Mouse (Mus musculus) ES-E14 (cell line): Measurements from ENCODE around the gene Sgms1.

Source experiments
- CHD2 ChIP-seq: IDR thresholded peaks from 2 replicates; pipeline ENCODE4 v1.6.1; 2014; ENCODE audit warnings: mild to moderate bottlenecking, low read depth, low read length, inconsistent platforms
- HCFC1 ChIP-seq: IDR thresholded peaks from 2 replicates; pipeline ENCODE4 v1.6.1; 2012; ENCODE audit warnings: low read length, inconsistent platforms, borderline replicate concordance; ENCODE audit not compliant: insufficient read depth

- TF ChIP-seq HCFC1 (no peak), CHD2 (no peak)
These were observed 199.6 kb downstream of the Sgms1 start for GRCm38 (mm10) chr19:32189961-32190360.
